Mouse (Mus musculus): Measurements from ENCODE around the gene Atcay.

DNA sequence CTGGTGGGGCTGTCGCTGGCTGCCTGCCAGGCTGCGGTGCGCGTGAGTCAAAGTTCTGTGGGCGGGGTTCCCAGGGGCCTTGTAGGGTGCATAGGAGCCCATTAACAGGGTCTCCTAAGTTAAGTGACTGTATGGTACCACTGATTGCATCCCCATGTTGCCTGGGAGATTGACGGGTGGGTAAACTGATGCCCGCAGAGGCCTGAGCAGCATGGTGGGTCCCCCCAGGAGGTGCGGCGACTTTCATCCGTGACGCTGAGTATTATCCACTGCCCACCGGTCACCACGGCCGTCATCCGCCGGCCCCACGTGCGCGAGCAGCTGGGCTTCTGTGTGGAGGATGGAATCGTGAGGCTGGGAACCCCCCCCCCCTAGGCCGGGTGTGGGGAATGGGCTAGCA lies 41.7 kb upstream of the Atcay start:
- no peak for TF ChIP-seq BHLHE40 (IDR thresholded peaks at IDR 0.05; ENCODE audit: low read depth, low read length)
- TF ChIP-seq CTCF (conservative IDR thresholded peaks at IDR 0.05 in 1 of 2, IDR thresholded peaks at IDR 0.05 in 1 of 2; ENCODE audit: low read depth in 2 of 2, low read length in 2 of 2), result no peak
- no peak for TF ChIP-seq RAD21 (IDR thresholded peaks at IDR 0.05; ENCODE audit: low read depth, low read length)
- no peak for TF ChIP-seq ETS1 (conservative IDR thresholded peaks at IDR 0.05; ENCODE audit: low read depth, low read length)
- no peak for TF ChIP-seq HCFC1 (IDR thresholded peaks at IDR 0.05; ENCODE audit: low read depth, low read length)
- no peak for TF ChIP-seq CHD1 (IDR thresholded peaks at IDR 0.05; ENCODE audit: low read depth, low read length)
- TF ChIP-seq CHD2 (IDR thresholded peaks at IDR 0.05; ENCODE audit: low read length), result no peak
- no peak for TF ChIP-seq NRF1 (IDR thresholded peaks at IDR 0.05; ENCODE audit: low read depth, low read length)
- TF ChIP-seq USF1 (IDR thresholded peaks at IDR 0.05; ENCODE audit: low read depth, low read length), result no peak
- TF ChIP-seq EP300 (IDR thresholded peaks at IDR 0.05; ENCODE audit: low read length), result no peak
- no peak for TF ChIP-seq PAX5 (IDR thresholded peaks at IDR 0.05; ENCODE audit: low read length)

Measured in CH12.LX (cell line).